Mouse (Mus musculus) cerebellum, adult 2 months (tissue): Measurements from ENCODE around the gene Stag1.

Experiments used
- CTCF ChIP-seq: fragments of 200-500 bp; IDR thresholded peaks from 2 replicates; pipeline ENCODE4 v1.5.1; 2011; ENCODE audit warnings: low read depth, mild to moderate bottlenecking, control low read depth, low read length, moderate library complexity, borderline replicate concordance; ENCODE audit not compliant: insufficient read depth
- POLR2A ChIP-seq: fragments of 200-500 bp; IDR thresholded peaks from 2 replicates; pipeline ENCODE4 v1.6.1; 2011; ENCODE audit warnings: low read length, control low read depth, borderline replicate concordance; ENCODE audit not compliant: insufficient read depth

DNA sequence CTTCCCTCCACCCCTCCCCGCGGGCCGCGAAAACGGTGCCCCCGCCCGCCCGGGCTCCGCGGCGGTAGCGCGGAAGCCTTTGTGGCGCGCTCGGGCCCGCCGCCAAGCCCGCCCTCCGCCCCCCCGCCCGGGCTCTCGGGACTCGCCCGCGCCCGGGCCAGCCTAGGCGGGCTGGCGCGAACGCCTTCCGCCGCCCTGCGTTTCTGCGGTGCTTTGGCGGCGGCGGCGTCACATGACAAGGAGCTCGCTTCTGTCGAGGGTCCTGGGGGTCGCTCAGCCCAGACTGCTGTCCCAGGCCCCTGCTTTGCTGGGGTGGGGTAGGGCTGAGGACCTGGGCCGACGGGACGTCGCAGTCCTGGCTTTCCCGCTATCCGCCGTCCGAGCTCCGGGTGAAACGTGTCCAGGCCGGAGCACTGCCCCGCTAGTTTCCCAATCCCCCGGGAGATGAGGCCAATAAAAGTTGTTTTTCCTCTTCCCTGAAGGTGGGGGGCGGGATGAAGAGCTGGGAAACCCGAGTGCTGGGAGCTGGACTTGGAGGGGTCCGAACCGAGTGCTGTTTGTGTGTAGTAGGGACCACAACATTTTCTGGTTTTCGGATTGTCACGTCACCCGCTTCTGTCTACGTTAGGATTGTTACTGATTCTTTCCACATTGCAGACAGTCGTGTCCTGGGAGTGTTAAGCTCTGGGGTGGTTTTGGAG, 46.6 kb downstream of the Stag1 start:
- TF ChIP-seq CTCF: no peak
- TF ChIP-seq POLR2A: peak; percentile 38; the same call in 1 of the 2 replicates
